Mouse (Mus musculus) liver, adult 2 months (tissue): ENCODE results near the gene Klhdc4.

Experiments
- CTCF ChIP-seq: fragments of 200-500 bp; IDR thresholded peaks from 2 replicates; pipeline ENCODE4 v1.5.1; 2011; ENCODE audit warnings: low read depth, low read length, control low read depth
- POLR2A ChIP-seq: fragments of 200-500 bp; IDR thresholded peaks from 2 replicates; pipeline ENCODE4 v1.6.1; 2011; ENCODE audit warnings: low read length, control low read depth; ENCODE audit not compliant: insufficient read depth; ENCODE audit errors: extremely low read depth

DNA sequence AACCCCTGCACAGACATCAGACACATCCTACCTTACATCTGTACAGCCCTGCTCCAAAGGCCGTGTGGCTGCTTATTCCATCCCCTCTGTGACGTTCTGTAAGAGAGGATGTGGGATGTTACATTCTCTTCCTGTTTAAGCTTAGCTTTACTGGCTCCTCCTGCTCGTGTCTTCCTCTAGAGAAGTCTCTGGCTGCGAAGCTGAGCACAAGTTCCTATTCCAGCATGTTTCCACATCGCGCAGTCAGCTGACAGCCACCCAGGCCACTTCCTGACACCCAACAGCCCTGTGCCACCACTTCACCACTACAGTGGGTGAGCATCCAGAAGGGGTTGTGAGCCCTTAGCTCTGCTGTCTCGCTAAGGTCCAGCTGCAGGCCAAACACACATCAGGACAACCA, 37.2 kb downstream of the Klhdc4 start:
- TF ChIP-seq POLR2A (no peak), CTCF (no peak)
